Mouse (Mus musculus): ENCODE measurements at regions not wholly inside any gene's neighbourhood (a gene's known extent, or its start where the extent isn't known, plus 50 kb on each side); places are given as distances from the start of the nearest gene placed in this dataset.

GRCm38 (mm10) chr16:53788594-53788993 is 1334.7 kb upstream of the Alcam start:
- DNase-seq (ENCODE audit: low read depth, low spot score), result peak; percentile 12

Measured in telencephalon, adult 2 months (tissue).